Mouse (Mus musculus): ENCODE measurements at regions not wholly inside any gene's neighbourhood (a gene's known extent, or its start where the extent isn't known, plus 50 kb on each side); places are given as distances from the start of the nearest gene placed in this dataset.

DNA sequence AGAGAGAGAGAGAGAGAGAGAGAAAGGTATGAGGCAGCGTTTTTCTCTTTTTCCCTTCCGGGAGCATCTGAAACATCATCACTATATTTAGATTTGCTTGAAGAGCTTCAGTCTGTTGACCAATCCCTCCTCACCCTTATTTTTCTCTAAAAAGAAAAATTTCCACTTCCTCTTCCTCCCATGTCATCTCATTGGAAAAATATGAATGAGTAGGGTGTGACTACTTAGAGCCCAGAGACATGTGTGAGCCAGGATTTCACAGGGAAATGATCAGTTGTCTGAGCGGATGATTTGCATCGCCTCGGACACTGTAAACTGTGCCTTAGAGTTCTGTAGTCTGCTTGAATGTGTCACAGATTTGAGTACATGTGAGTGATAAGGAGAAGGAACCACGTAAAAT, 111.3 kb upstream of the Ptger4 start:
- DNase-seq: no peak

DNA sequence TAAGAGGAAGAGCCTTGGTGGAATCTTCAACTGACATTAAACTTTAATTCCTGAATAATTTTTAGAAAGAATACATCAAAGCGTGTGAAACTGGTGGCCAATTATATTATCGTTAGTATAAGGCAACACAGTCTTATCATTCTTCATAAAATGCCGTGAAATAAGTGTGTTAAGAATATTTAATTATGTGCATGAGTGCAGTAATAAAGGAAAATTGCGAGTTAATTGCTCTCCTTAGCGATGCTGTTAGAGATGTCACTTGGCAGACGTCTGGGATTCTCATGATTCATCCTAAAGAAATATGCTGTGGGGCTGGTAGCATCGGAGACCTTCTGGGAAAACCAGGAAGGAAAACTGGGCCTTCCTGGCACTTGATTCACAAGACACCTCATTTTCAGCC, 110.3 kb upstream of the Ptger4 start:
- no peak for DNase-seq

DNA sequence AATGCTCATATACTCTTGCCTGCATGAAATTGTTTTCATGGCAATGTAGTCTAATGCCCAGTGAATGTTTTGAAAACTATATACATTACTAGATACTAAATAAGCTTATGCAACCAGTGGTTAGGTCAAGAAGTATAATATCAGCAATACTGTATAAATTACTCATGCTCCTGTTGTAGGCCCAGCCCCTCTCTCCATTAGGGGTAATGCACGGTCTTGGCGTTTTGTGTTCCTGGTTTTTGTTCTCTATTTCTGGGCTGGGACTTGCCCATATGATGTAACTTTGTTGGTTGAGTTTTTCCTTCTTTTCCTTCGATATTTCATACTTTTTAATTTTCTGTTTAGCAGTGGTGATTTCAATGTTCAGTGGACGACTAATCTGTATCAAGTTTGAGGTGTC, 104.9 kb upstream of the Ptger4 start:
- DNase-seq: no peak

DNA sequence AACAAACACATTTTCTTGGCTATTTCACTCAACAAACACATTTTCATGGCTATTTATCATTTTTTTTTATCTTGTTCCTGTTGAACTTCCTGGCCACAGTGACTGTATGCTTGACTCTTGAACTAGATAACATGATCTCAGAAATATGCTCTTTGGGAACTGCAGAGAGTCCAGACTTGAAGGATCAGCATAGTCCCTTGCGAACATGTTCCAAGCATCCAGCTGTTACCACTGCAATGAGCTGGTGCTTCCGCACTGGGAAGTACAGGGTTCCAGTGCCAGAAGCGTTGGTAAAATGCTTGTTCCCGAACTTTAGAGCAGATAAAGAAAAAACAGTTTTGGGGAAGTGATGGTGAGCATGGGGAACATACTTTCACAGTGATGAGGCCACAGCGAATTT, 103.7 kb upstream of the Ptger4 start:
- DNase-seq: peak; percentile 17

DNA sequence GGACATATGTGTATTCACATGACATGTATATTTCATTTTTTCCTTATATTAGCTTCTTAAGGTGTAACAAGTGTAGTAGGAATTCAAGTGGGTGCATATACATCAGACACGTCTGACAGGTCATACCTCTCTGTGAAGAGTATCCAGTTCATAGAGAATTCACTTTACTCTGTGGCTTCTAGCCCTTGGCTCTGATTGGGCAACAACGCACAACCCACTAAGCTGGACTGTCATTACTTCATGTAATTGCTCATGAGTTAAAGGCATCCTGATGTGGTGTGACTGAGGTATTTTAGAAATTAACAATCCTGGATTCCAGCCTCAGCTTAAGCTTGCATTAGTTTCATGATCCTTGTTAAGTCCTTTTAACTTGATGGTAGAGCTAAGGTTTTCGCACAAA, 103.0 kb upstream of the Ptger4 start:
- no peak for DNase-seq

GRCm38 (mm10) chr15:5343794-5344193, 99.8 kb upstream of the Ptger4 start:
- peak; percentile 60 for DNase-seq

GRCm38 (mm10) chr15:5335528-5336268, 91.7 kb upstream of the Ptger4 start:
- no peak for DNase-seq

DNA sequence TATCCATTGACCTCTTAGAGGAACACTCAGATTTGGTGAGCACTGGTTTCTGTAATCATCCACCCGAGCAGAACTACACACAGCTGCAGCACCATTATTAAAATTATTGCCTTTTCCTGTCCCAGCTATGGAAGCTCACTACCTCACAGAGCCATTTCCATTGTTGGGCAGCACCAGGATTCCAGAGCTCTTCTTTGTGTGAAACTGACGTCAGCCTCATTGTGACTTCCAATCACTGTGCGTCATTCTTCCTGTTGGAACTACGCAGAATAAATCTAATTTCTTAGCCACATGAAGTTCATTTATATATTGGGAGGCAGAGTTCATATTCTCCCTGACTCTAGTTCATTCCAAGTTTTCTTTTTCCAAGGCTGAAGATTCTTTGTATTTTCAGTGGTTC, 83.0 kb upstream of the Ptger4 start:
- DNase-seq: no peak

GRCm38 (mm10) chr15:5321691-5322090, 77.7 kb upstream of the Ptger4 start:
- DNase-seq: no peak

- no peak for DNase-seq
Measured at GRCm38 (mm10) chr15:5312231-5312630, 68.2 kb upstream of the Ptger4 start.

- no peak for DNase-seq
Measured at GRCm38 (mm10) chr15:5310035-5310434, 66.0 kb upstream of the Ptger4 start.

- no peak for DNase-seq
Measured at GRCm38 (mm10) chr15:5302403-5302802, 58.4 kb upstream of the Ptger4 start.

DNA sequence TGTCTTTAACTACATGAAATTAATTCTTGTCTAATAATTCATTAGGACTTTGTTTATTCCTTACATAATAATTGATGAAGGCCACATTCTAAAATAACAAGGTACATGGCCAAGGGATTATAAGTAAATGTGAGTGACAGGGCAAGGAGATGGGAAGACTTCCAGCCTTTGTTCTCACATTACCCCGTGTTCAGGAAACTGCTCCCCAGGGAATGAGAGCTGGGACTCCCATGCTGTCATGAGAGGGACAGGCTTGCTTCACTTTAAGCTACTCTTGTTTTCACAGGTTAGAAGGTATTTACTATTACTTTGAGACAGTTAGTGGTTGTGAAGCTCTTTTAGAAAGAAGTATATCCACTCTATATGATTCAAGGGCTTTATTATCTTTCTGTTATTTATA, 55.8 kb upstream of the Ptger4 start:
- DNase-seq: peak; percentile 12

DNA sequence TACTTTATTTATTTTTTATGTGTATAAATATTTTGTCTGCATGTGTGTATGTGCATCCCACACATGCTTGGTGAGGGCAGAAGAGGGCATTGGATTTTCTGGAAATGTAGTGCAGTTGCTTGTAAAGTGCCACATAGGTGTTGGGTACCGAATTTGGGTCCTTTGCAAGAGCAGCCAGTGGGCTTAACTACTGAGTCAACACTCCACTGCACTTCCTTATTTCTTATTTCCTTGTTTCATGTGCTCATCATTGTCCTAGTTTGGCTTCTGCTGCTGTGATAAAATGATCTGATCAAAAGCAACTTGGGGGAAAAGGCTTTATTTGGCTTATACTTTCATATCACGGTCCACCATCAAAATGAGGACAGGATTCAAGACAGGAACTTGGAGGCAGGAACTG, 53.0 kb upstream of the Ptger4 start:
- DNase-seq: no peak

Measured in heart, postnatal 4 days (tissue).